Mouse (Mus musculus) forebrain, embryonic 16.5 days (tissue): ENCODE results near the gene Usp22. TPM values are rescaled to one million over a fixed set of nuclear protein-coding genes. Genes with fewer than 3 reads are reported as not detected.
"Not testable (repeated sequence)": the region's sequence is repeated elsewhere in the genome, so short reads cannot be mapped to it uniquely, and the experiment has no call there.

Experiments used
- ATAC-seq: fragments of 200-750 bp; cut with Nextera tagmentation; 2 replicates; pipeline ENCODE4 v1.8.0; 2017; ENCODE audit warnings: mild to moderate bottlenecking, moderate library complexity
- H3K27ac ChIP-seq: fragments of 300-500 bp; sonication (generic); 2 replicates; pipeline ENCODE4 v1.5.1; 2014; ENCODE audit warnings: low read length, control low read depth
- H3K27me3 ChIP-seq: fragments of 300-500 bp; sonication (generic); replicated peaks from 2 replicates; pipeline ENCODE4 v1.6.1; 2014; ENCODE audit warnings: low read length; ENCODE audit not compliant: control insufficient read depth, insufficient read depth
- H3K36me3 ChIP-seq: fragments of 300-500 bp; sonication (generic); 2 replicates; pipeline ENCODE4 v1.6.1; 2014; ENCODE audit not compliant: control insufficient read depth, insufficient read depth
- H3K4me1 ChIP-seq: fragments of 300-500 bp; sonication (generic); replicated peaks from 2 replicates; pipeline ENCODE4 v1.6.1; 2014; ENCODE audit warnings: low read length; ENCODE audit not compliant: control insufficient read depth, insufficient read depth
- H3K4me2 ChIP-seq: fragments of 300-500 bp; sonication (generic); 2 replicates; pipeline ENCODE4 v1.6.1; 2014; ENCODE audit warnings: mild to moderate bottlenecking, low read length, control low read depth
- H3K4me3 ChIP-seq: fragments of 300-500 bp; sonication (generic); replicated peaks from 2 replicates; pipeline ENCODE4 v1.5.1; 2014; ENCODE audit warnings: mild to moderate bottlenecking, low read length, control low read depth
- H3K9ac ChIP-seq: fragments of 300-500 bp; sonication (generic); replicated peaks from 2 replicates; pipeline ENCODE4 v1.6.1; 2014; ENCODE audit warnings: low read depth, low read length, control low read depth
- H3K9me3 ChIP-seq: fragments of 300-500 bp; sonication (generic); 2 replicates; pipeline ENCODE4 v1.6.1; 2016; ENCODE audit warnings: low read length; ENCODE audit not compliant: control insufficient read depth
- WGBS: fragments of 180-500 bp; shearing (Covaris S2); extraction: QIAGEN DNeasy Blood & Tissue Kit; methylation state at CpG from one replicate; pipeline ENCODE4 v1.1.7; 2014; 5-methylcytosine and 5-hydroxymethylcytosine counted together
- polyA plus RNA-seq: library from polyadenylated mRNA; unstranded; fragments of >200 nt; fragmentation: Nextera tagmentation; extraction: Ambion mirVana; gene quantifications from 2 replicates; pipeline ENCODE4 v1.2.1, GENCODE M21; 2015

Usp22 gene
- polyA plus RNA-seq, 1 experiment from 2014 or later = 479 TPM

DNA sequence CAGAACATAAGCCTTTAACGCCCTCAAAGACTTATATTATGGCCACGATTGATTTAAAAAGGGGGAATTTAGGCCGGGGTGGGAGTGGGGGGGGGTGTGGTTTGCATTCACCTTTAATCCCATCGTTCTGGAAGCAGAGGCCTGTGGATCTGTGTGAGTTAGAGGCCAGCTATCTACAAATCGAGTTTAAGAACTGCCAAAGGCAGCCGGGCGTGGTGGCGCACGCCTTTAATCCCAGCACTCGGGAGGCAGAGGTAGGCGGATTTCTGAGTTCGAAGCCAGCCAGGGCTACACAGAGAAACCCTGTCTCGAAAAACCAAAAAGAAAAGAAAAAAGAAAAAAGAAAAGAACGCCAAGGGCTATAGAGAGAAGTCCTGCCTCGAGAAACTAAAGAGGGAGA, 1.4 kb downstream of the Usp22 start:
- Histone ChIP-seq H3K4me3 (peak overlapping the region; percentile 100), H3K4me2 (peak overlapping the region; percentile 77), H3K9ac (peak overlapping the region; percentile 100; the same call in 1 of the 2 replicates), H3K4me1 (peaks cover 50% of the 10 kb centered on the region)
- H3K9me3 ChIP-seq, ATAC-seq, H3K27me3 ChIP-seq, H3K27ac ChIP-seq, H3K36me3 ChIP-seq: not testable (repeated sequence)
- WGBS = 14% methylated on average over 15 of the region's 15 CpGs

DNA sequence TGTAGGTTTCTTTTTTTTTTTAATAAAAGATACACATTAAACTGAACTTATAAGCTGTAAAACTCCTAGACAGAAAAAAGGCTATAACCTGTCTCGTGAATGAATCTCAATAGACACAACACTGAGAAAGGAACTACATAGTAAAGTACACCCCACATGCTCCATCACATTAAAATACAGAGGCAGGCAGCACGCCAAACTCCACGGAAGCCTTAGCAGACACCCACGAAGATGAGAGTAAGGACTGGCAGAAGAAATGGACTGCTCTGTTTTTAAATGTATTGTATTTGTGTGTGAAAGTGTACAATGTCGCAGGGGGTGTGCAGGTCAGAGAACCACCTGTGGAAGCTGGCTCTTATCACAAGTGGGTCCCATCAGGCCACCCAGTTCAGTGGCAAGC, 4.7 kb downstream of the Usp22 start:
- H3K27me3 ChIP-seq = no peaks in the 10 kb centered on the region
- WGBS = 60% methylated on average over 5 of the region's 5 CpGs
- no peak overlapping the region for H3K9ac ChIP-seq
- H3K4me2 ChIP-seq = peak overlapping the region; percentile 20; the same call in 1 of the 2 replicates
- no peak for ATAC-seq
- peaks cover 19% of the 10 kb centered on the region for H3K36me3 ChIP-seq
- H3K9me3 ChIP-seq = no peaks in the 10 kb centered on the region
- no peak overlapping the region for H3K4me3 ChIP-seq
- H3K27ac ChIP-seq = no peak overlapping the region
- H3K4me1 ChIP-seq = peaks cover 50% of the 10 kb centered on the region

DNA sequence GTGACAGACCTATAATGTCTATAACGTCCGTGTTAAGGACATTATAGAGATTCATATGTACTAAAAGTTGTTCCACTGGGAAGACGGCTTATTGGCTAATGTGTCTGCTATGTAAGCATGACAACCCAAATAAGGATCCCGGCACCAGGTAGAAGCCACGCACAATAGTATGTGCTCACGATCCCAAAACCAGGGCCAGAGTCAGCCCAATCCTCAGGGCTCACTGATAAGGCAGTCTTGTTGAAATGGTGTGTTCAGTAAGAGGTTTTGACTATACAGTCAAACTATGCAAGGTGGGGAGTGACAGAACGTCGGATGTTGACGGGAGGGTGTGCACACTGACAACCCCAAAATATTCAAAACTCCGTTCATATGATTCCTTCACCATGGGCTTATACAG, 10.0 kb downstream of the Usp22 start:
- ATAC-seq = no peak
- Histone ChIP-seq H3K4me2 (no peak overlapping the region), H3K9ac (no peak overlapping the region), H3K36me3 (peaks cover 70% of the 10 kb centered on the region), H3K9me3 (no peaks in the 10 kb centered on the region), H3K4me1 (peaks cover 15% of the 10 kb centered on the region), H3K27me3 (no peaks in the 10 kb centered on the region), H3K4me3 (no peak overlapping the region), H3K27ac (no peak overlapping the region)
- WGBS = 95% methylated on average over 10 of the region's 10 CpGs

DNA sequence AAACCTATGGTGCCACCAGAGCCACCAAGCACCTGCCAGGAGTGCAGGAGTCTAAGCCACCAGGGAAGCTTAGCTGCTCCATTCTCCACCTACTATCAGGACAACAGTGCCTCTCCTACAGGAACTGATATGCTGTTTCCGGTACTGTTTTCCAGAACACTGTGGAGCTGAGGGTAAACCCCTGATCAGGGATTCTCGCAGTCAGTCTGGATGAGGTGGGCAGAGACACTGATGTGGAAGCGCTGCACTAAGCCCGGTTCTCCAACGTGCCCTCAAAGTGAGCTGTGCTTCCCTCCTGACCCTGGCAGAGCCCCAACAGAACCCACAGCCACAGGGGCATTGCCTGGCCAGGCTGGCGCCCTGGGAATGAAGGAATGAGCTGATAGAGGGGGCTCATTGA, 10.5 kb downstream of the Usp22 start:
- no peak overlapping the region for H3K27ac ChIP-seq
- no peaks in the 10 kb centered on the region for H3K27me3 ChIP-seq
- H3K4me1 ChIP-seq = peaks cover 11% of the 10 kb centered on the region
- H3K36me3 ChIP-seq = peaks cover 75% of the 10 kb centered on the region
- no peak overlapping the region for H3K9ac ChIP-seq
- H3K4me3 ChIP-seq = no peak overlapping the region
- H3K9me3 ChIP-seq = no peaks in the 10 kb centered on the region
- no peak overlapping the region for H3K4me2 ChIP-seq
- WGBS = 92% methylated on average over 6 of the region's 6 CpGs
- no peak for ATAC-seq

DNA sequence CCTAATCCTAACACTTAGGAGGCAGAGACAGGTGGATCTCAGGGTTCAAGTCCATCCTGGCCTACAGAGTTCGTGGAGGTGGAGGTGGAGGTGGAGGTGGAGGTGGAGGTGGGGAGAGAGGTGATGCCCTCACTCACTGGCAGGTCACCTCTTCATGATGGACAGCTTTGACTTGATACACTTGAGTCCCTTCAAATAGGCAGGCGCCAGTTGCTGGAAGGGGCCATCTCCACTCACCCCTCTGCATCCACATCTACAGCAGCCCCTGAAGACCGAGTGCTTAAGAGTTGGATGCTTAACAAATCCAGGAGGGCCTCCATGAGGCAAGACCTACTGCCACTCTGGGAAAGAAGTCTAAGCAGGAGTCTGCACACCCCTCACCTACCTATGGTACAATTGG, 11.5 kb downstream of the Usp22 start:
- no peak for ATAC-seq
- H3K9me3 ChIP-seq = no peaks in the 10 kb centered on the region
- 90% methylated on average over 3 of the region's 3 CpGs for WGBS
- peaks cover 2% of the 10 kb centered on the region; the same call in 1 of the 2 replicates for H3K4me1 ChIP-seq
- no peak overlapping the region for H3K4me2 ChIP-seq
- H3K27me3 ChIP-seq = no peaks in the 10 kb centered on the region
- H3K4me3 ChIP-seq = no peak overlapping the region
- no peak overlapping the region for H3K9ac ChIP-seq
- no peak overlapping the region for H3K27ac ChIP-seq
- H3K36me3 ChIP-seq = peaks cover 85% of the 10 kb centered on the region

DNA sequence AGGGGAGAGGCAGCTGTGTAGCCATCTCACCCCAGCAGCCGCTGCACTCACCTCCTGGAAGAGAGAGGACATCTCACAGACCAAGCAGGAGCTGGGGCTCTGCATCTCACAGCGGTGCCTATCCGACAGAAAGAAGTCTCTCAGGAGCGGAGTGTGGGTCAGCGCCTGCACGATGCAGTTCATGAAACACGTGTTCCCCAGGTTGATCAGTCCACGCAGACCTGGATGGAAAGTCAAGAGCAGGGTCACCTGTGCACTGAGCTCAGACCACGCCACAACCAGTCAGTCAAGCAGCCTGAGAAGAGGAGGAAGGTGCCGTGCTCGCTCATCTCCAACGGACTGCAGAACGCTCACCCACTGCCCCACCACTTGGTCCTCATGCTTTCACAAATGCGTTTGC, 12.1 kb downstream of the Usp22 start:
- no peaks in the 10 kb centered on the region for H3K27me3 ChIP-seq
- no peaks in the 10 kb centered on the region for H3K9me3 ChIP-seq
- no peak overlapping the region for H3K4me2 ChIP-seq
- no peak overlapping the region for H3K9ac ChIP-seq
- WGBS = 98% methylated on average over 14 of the region's 14 CpGs
- no peak overlapping the region for H3K27ac ChIP-seq
- no peaks in the 10 kb centered on the region for H3K4me1 ChIP-seq
- no peak for ATAC-seq
- H3K36me3 ChIP-seq = peaks cover 89% of the 10 kb centered on the region
- H3K4me3 ChIP-seq = no peak overlapping the region

DNA sequence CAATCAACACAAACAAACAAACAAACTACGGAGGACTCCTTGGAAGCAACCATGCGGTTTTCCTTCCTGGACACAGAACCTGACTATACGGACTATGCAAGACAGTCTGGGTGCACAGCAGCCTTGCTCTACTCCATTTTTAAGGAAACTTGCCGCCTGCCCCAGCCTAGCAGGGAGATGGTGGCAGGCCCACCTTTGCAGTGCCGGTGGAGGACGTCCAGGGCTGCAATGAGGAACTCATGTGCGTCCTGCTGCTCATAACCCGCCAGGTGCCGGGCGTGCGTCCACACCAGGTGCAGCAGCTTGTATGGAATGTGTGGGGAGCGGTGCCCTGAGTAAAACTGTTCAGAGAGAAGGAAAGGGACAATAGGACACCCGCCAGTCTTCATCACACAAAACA, 13.7 kb downstream of the Usp22 start:
- no peak overlapping the region for H3K4me3 ChIP-seq
- no peak overlapping the region for H3K27ac ChIP-seq
- WGBS = 92% methylated on average over 13 of the region's 13 CpGs
- H3K9me3 ChIP-seq = no peaks in the 10 kb centered on the region
- no peak overlapping the region for H3K4me2 ChIP-seq
- no peaks in the 10 kb centered on the region for H3K27me3 ChIP-seq
- peaks cover 94% of the 10 kb centered on the region for H3K36me3 ChIP-seq
- no peak overlapping the region for H3K9ac ChIP-seq
- ATAC-seq = no peak
- H3K4me1 ChIP-seq = no peaks in the 10 kb centered on the region

DNA sequence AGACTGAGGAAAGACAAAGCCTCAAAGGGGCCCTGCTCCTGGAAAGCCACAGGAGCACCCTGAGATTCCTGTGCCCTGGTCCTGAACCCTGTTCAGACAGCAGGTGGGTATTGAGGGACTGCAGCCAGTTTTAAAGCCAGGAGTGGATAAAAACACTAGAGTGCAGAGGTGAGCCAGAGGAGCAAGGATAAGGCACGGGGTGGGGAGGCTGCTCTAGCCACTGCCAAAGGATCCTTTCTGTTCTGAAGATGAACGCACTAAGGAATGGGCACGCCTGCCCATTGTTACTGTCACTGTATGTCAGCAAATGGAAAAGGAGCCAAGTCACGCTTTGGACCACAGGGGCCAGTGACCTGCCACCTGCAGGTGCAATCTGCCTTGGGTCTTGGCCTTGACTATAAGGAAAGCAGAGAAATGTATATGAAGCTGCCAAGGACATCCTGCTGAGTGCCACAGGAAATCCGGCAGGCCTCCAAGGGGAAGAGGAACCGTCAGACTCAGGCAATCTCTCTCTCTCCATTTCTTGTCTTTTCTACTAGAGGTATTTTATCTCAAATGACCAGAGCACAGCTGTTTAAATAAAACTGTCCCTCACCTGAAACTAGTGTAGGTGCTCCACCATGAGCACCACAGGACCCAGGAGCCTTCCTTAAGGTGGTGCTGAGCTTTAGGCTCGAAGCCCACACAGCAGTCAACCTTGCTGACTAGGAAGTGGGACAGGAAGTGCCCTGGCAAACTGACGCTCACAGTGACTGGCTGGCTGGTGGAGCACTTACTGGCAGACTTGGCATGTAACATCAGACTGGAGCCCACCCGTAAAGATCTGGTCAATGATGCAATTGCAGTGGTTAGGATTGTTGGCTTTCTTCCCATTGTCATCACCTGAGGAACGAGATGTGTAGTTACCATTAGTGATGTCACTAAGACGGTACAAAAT, 14.8 kb downstream of the Usp22 start:
- H3K4me3 ChIP-seq = no peak overlapping the region
- no peaks in the 10 kb centered on the region for H3K27me3 ChIP-seq
- H3K36me3 ChIP-seq = peaks cover 94% of the 10 kb centered on the region
- no peak overlapping the region for H3K27ac ChIP-seq
- WGBS = 77% methylated on average over 11 of the region's 11 CpGs
- H3K4me2 ChIP-seq = no peak overlapping the region
- no peak overlapping the region for H3K9ac ChIP-seq
- no peaks in the 10 kb centered on the region for H3K9me3 ChIP-seq
- H3K4me1 ChIP-seq = no peaks in the 10 kb centered on the region
- no peak for ATAC-seq

DNA sequence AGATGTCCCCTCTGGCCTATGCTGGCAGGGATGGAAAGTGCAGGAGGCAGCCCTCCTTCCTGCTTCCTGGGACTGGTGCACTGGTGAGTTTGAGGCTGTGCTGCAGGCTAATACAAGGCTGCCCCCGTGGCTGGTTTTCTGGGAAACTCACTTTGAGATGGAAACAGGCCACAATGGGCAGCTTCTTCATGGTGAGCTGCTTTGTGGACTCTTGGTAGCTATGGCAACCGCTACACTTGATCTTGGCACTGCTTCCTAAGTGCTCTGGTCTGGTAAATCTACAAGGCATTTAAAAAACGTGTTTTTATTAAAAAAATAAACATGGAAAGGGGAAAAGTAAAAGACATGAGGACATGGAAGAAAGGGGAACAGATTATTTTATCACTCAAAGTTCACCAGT, 16.7 kb downstream of the Usp22 start:
- no peaks in the 10 kb centered on the region for H3K27me3 ChIP-seq
- no peak overlapping the region for H3K9ac ChIP-seq
- no peak overlapping the region for H3K4me3 ChIP-seq
- no peaks in the 10 kb centered on the region for H3K9me3 ChIP-seq
- no peak overlapping the region for H3K27ac ChIP-seq
- WGBS = 51% methylated on average over 3 of the region's 3 CpGs
- no peak overlapping the region for H3K4me2 ChIP-seq
- ATAC-seq = no peak
- peaks cover 93% of the 10 kb centered on the region for H3K36me3 ChIP-seq
- H3K4me1 ChIP-seq = no peaks in the 10 kb centered on the region
